Mouse (Mus musculus) urinary bladder, adult 2 months (tissue): ENCODE data around the gene Mindy1. TPM values are rescaled to one million over a fixed set of nuclear protein-coding genes. Genes with fewer than 3 reads are reported as not detected.

Source experiments
- DNase-seq: peaks from one replicate; pipeline ENCODE4 v3.0.0; 2022; ENCODE audit warnings: low spot score
- polyA plus RNA-seq: library from polyadenylated mRNA; depleted of rRNA; stranded (reverse); fragments of >200 nt; gene quantifications from 2 replicates; pipeline ENCODE4 v1.2.3, GENCODE M21; 2012

Gene Mindy1
- polyA plus RNA-seq, 1 experiment: 79.9 TPM

- DNase-seq: no peak
These were observed 13.2 kb downstream of the Mindy1 start for GRCm38 (mm10) chr3:95294316-95294715.

GRCm38 (mm10) chr3:95294718-95295117 lies 13.6 kb downstream of the Mindy1 start:
- no peak for DNase-seq

DNA sequence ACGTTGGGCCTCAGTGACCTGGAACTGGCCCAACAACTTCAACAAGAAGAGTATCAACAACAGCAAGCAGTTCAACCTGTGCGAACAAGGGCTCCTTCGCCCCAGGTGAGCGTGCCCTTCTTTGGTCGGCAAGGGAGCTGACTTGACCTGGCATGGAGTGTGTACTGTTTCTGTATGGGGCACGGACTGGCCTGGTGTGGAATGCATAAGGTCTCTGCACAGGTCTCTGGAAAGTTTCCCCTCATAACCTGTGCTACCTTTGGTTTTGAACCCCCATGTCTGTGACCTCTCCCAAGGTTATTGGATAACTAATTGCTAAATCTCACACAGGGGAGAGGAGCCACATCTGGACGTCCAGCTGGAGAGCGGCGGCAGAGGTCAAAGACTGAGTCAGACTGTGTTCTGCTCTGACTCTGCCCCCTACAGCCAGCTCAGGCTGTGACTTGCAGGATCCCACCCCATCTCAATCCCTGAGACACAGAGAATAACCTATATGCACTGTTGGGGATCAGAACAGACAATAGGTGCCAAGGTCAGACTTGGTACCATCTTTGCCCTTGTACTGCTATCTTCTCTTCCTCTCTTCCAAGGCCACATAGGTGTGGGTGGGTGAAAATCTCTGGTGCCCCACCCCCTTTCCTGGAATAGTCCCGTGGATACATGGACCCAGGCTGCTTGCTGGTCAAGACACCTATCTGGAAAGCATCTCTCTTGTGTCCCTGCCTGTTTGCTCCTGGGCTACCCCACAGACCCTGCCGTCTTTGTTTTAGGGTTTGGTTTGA lies 14.4 kb downstream of the Mindy1 start:
- DNase-seq: no peak

- no peak for DNase-seq
These were observed 14.9 kb downstream of the Mindy1 start for GRCm38 (mm10) chr3:95296103-95296469.

DNA sequence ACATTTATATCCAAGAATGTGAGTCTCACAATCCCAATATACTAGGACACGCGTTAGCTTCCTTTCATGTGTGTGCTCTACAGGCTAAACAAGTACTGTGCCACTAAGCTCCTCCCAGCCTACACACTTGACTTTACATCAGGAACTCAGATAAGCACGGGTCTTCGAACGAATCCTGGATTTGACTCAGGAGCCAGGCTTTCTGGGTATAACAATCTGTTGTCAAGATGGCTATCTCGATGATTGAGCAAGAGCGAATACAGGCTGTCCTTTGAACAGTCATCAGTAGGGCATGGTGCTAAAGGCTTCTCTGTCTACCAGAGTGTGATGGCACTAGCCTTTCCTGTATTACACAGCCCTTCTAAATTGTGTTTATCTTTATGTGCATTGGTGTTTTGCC lies 16.9 kb downstream of the Mindy1 start:
- DNase-seq: no peak

GRCm38 (mm10) chr3:95301204-95301796 lies 20.2 kb downstream of the Mindy1 start:
- DNase-seq: no peak

- DNase-seq: no peak
These were observed 25.1 kb downstream of the Mindy1 start for GRCm38 (mm10) chr3:95306244-95306643.

- no peak for DNase-seq
These were observed 26.0 kb downstream of the Mindy1 start, which contains the start of gene Anxa9 for GRCm38 (mm10) chr3:95307100-95307499. Anxa9 (minus strand) TSS chr3:95307176.

DNA sequence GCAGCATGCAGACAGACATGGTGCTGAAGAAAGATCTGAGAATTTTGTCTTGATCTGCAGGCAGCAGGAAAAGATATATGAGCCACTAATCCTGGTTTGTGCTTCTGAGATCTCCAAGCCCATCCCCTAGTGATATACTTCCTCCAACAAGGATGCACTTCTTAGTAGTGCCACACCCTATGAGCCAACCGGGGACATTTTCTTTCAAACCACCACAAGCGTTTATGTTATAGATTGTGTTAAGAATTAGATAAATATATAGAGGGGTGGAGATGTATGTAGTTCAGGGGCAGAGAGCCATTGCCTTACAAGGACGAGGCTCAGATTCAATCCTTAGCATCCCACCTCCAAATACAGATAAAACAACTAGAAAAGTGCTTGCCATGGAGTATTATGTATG lies 29.4 kb downstream of the Mindy1 start:
- no peak for DNase-seq

DNA sequence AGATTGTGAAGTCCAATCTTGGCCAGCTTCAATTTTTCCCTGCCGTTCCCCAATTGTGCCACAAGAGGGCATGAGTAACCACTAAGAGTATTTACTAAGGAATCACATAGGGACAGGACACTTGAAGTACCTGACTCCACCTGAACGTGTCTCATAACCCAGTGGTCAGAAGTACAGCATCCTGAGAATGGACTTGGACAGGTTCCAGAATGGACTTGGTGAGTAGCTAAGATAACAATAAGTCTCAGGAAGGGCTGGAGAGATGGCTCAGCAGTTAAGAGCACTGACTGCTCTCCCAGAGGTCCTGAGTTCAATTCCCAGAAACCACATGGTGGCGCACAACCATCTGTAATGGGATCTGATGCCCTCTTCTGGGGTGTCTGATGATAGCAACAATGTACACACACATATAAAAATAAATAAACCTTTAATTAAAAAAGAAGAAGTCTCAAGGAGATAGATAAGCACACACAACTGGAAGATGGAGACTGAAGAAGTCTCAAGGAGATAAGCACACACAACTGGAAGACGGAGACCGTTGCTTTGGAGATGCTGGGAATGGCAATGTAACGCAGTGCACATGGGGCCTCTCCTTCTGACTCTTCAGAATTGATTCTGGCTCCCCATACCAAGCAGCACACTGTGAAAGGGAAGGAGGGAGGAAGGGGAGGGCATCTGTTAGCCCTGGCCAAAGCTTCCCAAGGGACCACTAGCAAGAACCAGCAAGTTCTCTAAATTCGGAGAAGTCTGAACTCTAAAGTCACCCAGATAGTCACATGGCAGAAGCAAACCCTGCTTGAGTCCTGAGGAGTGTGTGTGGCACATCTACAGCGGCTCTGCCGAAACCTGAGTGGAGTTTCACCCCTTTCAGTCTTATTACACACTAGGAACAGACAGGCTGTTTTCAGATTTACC lies 30.1 kb downstream of the Mindy1 start:
- no peak for DNase-seq

- DNase-seq: no peak
These were observed 31.5 kb downstream of the Mindy1 start for GRCm38 (mm10) chr3:95312623-95313022.

GRCm38 (mm10) chr3:95313476-95313875 lies 32.3 kb downstream of the Mindy1 start:
- no peak for DNase-seq

DNA sequence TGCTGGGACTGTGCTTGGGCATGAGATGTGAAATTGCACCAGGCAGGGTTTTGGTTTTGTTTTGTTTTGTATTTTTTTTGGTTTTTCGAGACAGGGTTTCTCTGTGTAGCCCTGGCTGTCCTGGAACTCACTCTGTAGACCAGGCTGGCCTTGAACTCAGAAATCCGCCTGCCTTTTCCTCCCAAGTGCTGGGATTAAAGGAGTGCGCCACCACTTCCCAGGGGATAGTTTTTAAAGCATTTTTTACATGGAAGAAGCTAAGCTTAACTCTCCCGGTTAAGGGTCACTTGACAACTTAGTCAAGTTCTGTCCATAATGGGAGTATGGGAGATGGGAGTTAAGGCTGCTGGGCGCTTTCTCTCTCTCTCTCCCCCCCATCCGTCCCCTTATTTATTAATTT lies 32.9 kb downstream of the Mindy1 start:
- no peak for DNase-seq

GRCm38 (mm10) chr3:95314486-95315093 lies 33.4 kb downstream of the Mindy1 start, which contains the start of gene Cers2:
Cers2 (plus strand) TSS chr3:95314791.
- no peak for DNase-seq

DNA sequence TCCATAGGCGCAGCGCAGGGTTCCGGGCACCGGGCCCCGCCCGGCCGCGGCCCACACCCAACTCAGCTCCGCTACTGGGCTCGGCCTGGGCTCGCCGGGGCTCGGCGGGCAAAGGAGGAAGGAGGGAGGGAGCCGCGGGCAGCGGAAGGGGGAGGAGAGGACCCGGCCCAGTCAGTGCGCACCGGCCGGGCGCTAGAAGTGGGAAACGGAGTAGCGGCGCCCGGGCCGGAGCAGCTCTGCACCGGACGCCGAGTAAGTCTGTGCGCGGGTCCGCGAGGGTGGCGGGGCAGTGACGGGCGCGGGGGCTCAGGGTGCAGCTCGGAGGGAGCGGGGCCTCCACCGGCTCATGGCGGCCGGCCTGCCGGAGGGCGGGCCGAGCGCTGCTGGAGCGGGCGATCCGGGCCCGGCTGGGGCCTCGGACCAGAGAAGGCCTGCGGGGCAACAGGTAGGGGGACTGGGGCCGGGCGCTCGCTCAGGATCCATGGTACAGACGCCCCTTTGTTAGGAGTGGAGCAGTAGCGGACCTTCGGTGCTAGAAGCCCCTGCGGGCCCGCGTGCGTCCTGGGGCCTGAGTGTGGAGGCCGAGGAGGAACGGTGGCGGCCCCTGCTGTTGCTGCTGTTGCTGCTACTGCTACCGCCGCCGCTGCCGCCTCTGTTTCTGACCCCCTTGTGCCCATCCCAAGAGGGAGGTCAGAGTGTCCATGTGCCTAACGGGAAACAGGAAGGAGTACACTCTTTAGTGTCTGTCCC lies 34.1 kb downstream of the Mindy1 start:
- peak; percentile 95 for DNase-seq

DNA sequence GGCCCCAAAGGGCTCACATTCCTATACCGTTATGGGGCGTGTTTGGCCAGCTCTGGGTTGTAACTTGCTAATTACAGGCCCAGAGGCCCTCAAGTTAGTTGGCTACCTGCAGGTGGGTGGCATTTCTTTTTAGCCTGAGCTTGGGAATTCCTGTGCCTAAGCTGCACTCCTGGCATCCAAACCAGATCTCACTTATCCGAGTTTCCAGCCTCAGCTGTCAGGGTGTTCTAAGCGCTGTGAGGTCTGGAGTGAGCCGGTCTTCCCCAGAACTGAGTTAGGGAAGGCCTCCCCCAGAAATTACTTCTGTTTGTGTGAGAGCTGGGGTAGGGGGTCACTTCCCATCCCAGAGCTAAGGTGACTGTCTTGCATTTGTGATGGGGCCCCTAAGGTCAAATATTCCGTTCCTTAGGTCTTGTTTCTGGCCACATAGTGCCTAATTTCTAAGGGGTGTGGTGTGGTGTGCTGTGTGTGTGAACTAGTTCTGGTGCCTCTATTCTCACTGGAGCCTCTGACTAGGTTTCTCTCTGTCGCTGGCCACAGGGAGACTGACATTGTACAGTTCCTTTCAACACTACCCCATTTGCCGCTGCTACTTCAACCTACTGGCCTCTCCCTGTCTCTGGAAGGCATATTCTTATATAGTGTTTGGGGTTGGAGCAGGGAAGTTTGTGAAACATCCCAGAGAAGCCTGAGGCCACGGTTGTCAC lies 34.9 kb downstream of the Mindy1 start:
- no peak for DNase-seq

DNA sequence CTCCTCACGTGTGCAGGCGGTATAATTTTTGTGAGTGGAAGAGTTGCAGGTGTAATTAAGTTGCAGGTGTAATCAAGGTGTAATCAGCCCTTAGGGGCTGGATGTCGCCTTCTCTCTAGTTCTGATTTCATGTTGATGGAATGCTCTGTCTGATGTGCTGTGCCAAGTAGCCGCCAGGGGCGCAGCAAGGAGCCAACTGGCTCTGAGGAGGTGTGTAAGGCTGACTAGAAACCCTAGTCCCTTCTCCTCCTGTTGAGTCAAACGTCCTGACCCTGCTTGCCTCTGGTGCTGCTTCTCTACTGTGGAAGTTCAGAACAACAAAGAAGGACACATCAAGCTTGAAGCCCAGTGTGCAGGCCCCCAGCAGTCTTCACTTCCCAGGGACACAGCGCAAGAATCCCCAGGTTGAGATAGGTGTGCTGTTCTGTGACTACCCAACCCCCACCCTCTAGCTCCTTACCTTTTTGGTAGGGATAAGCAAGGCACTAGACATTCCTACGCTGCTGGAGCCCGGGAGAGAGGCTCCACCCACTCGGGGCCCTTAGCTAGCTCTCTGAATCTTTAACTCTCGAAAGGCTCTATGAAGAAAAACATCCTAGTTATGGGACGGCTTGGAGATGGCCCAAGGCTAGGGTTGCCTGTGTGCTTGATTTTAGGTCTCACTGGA lies 36.4 kb downstream of the Mindy1 start:
- no peak for DNase-seq

DNA sequence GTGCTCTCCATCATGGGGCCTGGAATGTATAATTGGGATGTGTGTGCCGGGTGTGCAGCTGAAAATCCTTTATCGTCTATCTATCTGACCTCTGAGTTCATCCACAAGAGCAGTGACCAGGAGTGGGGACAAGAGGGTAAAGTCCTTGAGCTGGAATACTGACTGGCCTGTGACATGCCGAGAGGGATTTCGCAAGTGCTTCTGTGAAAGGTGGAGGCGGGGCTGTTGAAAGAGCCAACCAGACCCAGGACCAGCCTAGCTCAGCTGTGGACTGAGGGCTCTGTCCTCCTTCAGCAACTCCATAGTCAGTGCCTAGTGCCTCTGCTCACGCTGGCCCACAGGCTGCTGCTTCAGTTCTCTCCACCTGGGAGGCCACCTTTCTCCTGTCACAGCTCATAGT lies 37.4 kb downstream of the Mindy1 start:
- DNase-seq: no peak

DNA sequence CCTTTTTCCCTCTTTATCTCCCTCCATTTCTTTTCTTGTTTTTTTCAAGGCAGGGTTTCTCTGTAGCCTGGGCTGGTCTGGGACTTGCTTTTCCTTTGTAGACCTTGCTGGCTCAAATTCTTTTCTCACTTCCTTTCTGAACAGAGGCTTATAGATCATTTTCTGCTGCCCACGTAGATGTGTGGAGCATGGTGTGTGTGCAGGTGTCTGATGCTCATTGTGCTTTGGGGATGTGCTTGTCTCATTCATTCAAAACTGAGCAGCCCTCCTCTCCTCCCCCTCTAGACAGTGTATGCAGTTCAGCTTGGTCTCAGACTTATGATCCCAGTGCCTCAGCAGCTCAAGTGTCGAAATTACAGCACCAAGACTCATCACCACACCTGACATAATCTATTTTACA lies 38.0 kb downstream of the Mindy1 start:
- no peak for DNase-seq
